Mouse (Mus musculus) thymus, adult 2 months (tissue): ENCODE data around the gene Ypel4.

Experiments used
- CTCF ChIP-seq: fragments of 200-500 bp; IDR thresholded peaks from 2 replicates; pipeline ENCODE4 v1.5.1; 2012; ENCODE audit warnings: mild to moderate bottlenecking, control low read depth, low read length, moderate library complexity, borderline replicate concordance; ENCODE audit not compliant: control insufficient read depth, poor library complexity, insufficient read depth; ENCODE audit errors: extremely low read depth
- POLR2A ChIP-seq: fragments of 200-500 bp; IDR thresholded peaks from 2 replicates; pipeline ENCODE4 v1.6.1; 2012; ENCODE audit warnings: mild to moderate bottlenecking, low read length, control low read depth, moderate library complexity; ENCODE audit not compliant: control insufficient read depth, poor library complexity, insufficient read depth; ENCODE audit errors: extremely low read depth

DNA sequence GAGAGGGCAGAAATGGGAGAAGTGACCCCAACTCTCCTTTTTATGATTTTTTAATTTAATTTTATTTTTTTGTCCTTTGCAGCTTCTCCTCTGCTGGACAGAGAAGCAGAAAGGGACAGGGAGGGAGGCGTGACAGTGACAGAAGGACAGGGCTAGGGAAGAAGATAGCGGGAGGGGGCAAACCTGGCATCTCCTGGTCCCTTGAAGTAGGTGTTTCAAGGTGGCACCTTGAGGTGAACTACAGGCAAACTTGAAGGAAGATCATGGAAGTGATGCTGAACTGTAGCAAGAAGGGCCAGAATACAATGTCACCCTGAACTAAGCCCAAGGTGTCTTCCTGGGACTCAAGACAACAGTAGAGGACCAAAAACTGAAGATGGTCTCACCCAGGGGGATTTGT lies 1.1 kb downstream of the Ypel4 start:
- TF ChIP-seq CTCF: no peak
- no peak for TF ChIP-seq POLR2A
